Mouse (Mus musculus) frontal cortex, postnatal 10 days (tissue): ENCODE data around the gene Med15.
"Not testable (repeated sequence)": the region's sequence is repeated elsewhere in the genome, so short reads cannot be mapped to it uniquely, and the experiment has no call there.

Experiments used
- DNase-seq, 2 experiments: peaks; one replicate each; pipeline ENCODE4 v3.0.0; 2022; ENCODE audit warnings: low spot score in 2 of 2, mixed read lengths in 1 of 2

Gene Med15

DNA sequence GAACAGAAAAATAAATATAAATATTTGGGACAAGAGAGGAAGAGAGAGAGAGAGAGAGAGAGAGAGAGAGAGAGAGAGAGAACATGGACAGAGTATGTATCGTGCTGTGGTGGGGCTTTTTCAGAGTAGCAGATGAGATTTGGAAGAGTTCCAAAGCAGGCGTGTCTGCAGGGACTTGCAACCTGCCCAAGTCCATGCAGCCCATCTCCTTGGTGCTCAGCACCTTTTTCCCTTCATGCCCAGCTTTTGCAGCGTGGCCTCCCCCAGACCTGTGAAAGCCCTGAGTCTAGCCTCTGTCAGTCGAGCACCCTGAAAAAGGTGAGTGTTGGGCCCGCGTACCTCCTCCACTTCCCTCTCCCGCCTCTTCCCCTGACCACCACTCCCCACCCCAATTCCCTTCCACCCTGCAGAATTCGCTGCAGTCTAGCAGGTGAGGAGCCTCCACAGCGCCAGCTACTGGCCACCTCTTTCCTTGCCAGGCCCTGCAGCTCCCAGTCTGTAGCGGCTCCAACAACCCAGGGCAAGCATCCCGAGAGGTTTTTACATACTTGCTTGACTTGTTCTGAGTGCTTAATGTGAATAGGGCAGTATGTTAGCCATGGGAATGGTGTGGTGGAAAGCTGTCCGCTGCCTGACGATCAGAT is 114.6 kb downstream of the Med15 start:
- DNase-seq, result peak in 1 of 2 experiments; percentile 33

GRCm38 (mm10) chr16:17616212-17616611 is 116.5 kb downstream of the Med15 start:
- no peak for DNase-seq

- not testable (repeated sequence) for DNase-seq
These were observed 118.0 kb downstream of the Med15 start for GRCm38 (mm10) chr16:17614740-17615139.

DNA sequence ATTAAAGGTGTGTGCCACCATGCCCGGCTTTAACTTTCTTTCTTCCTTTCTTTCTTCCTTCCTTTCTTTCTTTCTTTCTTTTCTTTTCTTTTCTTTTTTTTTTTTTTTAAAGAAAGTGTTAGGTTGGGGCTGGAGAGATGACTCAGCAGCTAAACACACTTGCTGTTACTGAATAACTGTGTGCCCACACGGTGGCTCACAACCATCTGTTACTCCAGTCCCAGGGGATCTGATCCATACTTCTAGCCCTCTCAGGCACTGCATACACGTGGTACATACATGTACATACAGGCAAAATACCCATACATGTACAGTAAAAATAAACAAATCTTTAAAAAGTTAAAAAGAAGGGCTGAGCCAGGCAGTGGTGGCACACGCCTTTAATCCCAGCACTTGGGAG is 121.3 kb downstream of the Med15 start:
- DNase-seq, result no peak

- no peak for DNase-seq
These were observed 127.0 kb downstream of the Med15 start for GRCm38 (mm10) chr16:17605684-17606083.

DNA sequence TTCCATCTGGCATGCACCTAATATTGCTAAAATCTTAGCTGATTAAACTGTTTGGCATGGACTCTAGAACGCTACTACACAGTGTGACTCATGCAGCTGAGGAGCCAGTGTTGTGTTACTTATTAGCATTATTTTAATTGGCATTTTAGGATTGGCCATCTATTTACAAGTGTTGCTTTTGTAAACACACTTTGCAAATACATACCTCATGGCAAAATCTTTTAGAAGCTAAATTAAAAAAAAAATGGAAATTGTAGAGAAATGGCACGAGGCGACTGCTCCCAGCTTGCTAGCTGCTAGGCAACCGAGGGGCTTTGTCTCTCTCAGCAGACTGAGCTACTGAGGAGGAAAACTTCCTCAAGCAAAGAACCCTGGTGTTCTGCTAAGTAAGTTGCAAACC is 127.8 kb downstream of the Med15 start:
- no peak for DNase-seq
